ENCODE assay signal across 20 mouse cellular contexts in the genomic region with DNA sequence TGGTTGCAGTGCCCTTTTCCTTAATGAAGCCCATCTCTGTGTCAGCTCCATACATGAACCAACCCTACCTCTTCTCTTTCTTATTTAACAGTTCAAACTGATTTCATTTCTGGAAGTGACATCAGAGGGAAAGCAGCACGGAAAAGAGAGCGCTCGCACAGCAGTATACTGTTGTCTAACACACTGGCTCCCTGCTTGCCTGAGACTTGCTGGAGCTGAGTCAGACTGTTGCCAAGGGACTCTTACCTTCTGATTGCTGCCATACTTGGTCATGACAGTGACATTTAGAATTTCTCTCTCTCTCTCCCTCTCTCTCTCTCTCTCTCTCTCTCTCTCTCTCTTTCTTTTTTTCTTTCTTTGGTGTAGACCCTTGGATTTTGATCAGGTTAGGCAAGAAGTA.
"Had no signal": no experiment of that assay in that cellular context is flagged by ENCODE, and none has a peak within 500 bp of the region (broad histone marks: within the 10 kb centered on the region; RNA-seq: fewer than 3 reads in every experiment).

No protein-coding gene starts in this region.

- ATAC-seq: liver, postnatal 0 days; lung, postnatal 0 days; midbrain, embryonic 16.5 days had no signal

- H3K27ac ChIP-seq: lung, embryonic 15.5 days; midbrain, embryonic 10.5 days; midbrain, embryonic 12.5 days; neural tube, embryonic 13.5 days; neural tube, embryonic 15.5 days had no signal

- DNase-seq: liver, postnatal 0 days; lung, adult 2 months; lung, postnatal 4 days; midbrain, embryonic 14.5 days; retina, postnatal 1 day; right cerebral cortex, adult 18-20 months; right cerebral cortex, postnatal 25 days; right cerebral cortex, postnatal 4 days; spleen, adult 18-20 months; thymus, adult 18-20 months; thymus, postnatal 14 days; thymus, postnatal 36 days had no signal

- H3K4me3 ChIP-seq: lung, embryonic 15.5 days; midbrain, embryonic 10.5 days; midbrain, embryonic 12.5 days; myocyte; neural tube, embryonic 13.5 days; neural tube, embryonic 15.5 days had no signal
